Mouse (Mus musculus) T-cell, adult 2 months (primary cell): ENCODE data around the gene Ppm1a.

ENCODE experiments used
- DNase-seq: peaks from one replicate; pipeline ENCODE4 v3.0.0; 2022; ENCODE audit warnings: low spot score

The Ppm1a gene

DNA sequence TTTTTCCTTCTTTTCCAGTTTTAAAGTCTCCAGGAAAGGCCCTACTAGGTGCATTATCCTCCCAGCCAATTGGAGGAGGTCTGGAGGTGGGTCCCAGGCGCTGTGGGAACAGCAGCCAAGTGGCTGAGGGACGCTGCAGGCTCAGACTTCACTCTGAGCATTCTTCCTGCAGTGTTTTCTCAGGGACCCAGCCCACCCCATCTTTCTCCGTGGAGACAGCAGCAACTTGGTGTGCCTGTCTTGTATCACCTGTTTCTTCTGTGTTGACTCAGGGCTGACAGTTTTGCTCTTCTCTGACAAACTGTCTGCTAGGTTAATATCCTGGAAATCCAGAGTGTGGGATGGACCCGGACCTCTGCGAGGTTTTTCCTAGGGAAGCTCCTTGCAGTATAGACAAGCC lies 68.4 kb downstream of the Ppm1a start:
- DNase-seq: no peak

DNA sequence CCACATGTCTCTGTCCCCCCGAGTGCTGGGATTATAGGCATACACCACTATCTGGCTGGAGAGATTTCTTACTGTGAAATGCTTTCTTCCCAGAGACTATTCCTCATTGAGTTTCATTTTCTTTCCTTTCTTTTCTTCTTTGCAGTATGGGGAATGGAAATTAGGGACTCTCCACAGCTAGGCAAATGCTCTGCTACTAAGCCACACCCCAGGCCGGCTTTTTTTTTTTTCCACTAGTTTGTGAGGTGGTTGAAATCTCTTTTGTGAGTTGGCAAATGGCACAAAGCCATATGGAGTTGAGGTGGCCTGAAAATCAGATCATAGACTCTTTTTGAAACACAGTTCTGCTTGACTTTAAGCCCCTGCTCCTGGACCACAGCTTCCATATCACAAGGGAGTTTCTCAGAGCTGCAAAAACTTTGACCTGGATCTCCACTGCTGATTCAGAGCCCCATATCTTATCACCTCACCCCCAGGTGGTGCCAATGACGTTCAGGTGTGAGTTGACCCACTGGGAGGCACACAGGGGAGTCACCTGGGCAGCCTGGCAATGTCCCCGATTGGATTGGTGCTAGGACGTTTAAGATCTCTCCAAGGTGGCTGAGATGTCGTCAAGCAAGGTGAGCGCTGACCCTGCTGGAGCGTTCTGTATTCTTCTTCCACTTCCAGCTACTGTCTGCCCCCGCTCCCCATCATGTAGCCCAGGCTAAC lies 71.7 kb downstream of the Ppm1a start:
- no peak for DNase-seq

DNA sequence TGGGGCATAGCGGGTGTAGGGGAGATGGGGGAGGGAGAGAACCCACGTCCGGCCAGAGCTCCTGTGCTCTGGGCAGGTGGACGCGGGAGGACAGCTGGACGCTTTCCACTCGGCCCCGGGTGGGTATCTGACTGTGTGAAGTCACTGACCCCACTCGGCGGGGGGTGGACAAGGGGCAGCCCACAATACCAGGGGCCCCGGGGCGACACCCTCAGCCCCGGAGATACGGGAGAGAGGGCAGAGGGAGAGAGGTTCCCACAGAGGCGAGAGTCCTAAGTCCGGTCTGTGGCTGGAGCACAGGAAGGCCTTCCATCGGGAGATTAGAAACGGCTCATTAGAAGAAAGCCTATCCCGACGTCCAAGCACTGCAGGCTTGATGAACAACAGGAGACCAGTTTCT lies 72.5 kb downstream of the Ppm1a start:
- no peak for DNase-seq

DNA sequence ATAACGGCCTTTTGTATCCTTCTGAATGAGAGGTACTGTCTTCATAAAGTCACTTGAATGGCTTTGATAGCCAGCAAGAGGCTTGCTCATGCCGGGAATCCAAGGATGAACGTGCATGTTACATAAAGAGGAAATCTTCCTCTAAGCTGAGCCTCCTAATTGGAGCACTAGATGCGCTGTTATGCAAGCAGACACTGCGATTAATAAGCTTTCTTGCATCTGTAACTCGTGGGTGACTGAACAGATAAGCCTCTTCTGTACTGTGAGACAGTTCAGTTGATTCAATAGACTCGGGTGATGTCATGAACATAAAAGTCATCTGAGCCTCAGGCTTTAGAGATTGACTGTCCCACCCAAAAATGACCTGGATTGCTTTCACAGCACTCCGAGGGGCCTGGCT lies 73.1 kb downstream of the Ppm1a start:
- DNase-seq: no peak

DNA sequence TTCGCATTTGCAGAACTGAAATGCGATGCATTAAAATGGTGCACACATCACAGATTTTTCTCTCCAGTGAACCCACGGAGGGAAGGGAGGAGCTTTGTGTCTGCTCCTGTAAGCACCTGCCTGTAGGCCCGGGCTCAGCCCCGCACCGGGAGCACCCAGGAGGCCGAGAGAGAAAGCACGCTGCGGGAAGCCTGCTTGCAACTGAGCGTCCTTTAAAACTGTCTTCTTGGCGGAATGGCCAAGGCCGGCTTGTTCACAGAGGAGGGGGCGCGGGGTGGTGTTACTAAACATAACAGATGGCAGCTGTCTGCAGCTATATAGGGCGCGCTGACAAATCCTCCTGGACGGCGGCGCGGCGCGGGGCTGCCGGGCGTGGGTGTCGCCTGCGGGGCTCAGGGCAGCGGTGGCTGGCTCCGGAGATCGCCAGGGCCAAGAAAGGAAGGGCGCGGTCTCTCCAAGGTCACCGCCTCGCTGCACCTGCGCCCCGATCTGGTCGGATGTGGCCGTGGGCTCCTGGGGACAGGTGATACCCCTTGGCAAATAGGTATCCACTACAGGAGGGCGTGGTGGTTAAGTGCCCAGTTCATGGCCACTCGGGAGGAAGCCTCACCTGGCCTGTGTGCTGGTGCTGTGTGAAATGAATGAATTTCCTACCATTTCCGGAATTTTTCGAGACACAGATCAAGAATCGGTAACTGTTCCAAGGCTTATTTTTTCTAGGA lies 74.6 kb downstream of the Ppm1a start:
- no peak for DNase-seq

DNA sequence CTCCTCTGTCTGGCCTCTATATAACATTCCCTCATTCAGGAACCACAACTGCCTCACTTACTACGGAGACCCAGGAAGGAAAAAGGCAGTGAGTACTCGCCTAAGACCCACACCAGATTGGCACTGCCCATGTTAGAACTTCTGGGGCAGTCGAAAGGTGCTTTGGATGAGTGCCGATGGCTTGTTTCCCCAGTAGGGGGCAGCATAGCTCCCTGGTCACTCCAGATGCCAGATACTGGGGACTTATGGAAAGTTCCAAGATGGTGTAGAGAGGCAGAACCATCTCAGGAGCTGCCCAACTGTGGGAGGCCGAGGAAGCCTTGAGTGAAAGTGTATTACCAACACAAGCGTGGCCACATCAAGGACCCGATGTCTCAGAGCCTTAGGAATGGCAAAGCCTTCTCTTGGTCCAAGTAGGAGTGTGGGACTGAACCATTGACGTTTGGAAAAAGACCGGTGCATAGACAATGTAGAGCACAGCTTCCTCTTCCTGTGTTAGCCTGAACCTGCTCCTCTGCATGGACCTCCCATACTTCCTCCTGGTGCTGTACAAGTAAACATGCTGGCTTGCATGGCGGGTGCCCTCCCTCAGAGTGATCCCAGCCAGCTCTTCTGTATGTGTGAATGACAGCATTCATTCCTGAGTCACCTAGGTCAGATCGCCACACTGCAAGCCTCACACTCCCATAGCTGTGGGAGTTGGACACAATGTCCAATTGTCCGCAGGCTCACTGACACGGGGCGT lies 77.7 kb downstream of the Ppm1a start:
- no peak for DNase-seq

DNA sequence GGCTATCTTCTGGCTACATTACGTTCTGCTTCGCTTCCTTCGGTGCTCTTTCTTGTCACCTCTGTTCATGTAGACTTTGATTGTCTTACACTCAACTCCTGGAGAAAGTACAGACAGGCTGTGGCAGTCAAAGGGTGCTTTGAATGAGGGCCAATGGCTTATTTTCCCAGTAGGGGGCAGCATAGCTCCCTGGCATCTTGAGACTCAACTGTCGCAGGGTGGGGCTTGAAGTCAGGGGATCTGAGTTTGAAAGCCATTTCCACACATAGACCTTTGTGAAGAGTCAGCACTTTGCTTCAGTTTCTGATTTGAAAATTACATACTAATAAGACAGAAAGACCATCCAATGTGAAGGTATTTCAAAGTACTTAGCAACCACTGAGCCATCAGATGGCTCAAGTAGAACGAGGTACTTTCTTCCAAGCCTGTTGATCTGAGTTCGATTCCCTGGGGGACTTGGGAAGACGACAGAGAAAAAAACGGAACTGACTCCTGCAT lies 78.3 kb downstream of the Ppm1a start:
- peak; percentile 34 for DNase-seq

DNA sequence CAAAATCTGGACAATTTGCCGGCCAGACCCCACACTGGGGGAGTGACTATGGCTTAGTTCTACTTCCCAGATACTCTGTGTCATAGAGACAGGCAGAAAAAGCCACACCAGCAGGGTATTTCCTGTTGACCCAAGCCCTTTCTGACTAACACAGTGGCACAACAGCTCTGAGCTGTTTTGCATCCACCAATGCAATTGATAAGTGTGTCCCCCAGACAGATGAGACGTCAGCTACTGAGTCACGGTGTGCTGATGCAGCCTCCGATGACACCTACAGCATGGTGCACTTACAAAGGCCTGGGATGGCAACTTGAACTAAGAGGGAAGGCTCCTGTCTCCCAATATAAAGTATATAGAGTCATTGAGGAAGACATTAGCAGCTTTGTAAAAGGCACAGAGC lies 80.0 kb downstream of the Ppm1a start:
- no peak for DNase-seq

DNA sequence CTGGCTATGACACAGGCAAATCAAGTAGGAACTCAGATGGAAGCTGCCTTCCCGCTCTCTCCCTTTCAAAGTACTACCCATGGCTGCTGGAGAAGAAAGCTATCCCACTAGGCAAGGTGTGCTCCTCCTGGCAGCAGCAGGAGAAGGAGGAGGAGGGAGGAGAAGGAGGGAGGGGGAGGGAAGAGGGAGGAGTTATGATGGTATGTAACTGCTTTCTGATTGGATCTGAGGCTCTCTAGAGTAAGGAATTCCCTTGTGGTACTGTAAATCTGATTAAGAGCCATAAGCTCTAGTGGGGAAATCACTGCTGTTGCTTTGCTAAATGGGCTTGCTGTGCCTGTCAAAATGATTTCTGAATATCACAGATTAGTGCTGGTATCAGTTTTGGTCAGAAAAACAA lies 84.2 kb downstream of the Ppm1a start:
- no peak for DNase-seq

DNA sequence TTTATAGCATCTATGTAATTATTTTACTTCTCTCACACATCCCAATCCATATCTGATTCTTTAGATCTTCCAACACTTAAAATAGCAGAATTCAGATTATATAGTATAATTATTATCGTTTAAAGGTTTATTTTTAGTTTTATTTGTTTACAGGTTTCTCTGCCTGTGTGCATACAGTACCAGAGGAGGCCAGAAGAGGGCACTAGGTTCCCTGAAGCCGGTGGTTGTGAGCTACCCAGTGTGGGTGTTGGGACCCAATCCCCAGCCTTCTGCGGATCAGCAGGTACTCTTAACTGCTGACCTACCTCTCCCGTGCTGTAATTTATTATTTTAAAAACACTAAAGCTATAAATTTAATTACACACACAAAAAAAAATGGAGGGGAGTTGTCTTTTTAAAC lies 85.9 kb downstream of the Ppm1a start:
- no peak for DNase-seq

DNA sequence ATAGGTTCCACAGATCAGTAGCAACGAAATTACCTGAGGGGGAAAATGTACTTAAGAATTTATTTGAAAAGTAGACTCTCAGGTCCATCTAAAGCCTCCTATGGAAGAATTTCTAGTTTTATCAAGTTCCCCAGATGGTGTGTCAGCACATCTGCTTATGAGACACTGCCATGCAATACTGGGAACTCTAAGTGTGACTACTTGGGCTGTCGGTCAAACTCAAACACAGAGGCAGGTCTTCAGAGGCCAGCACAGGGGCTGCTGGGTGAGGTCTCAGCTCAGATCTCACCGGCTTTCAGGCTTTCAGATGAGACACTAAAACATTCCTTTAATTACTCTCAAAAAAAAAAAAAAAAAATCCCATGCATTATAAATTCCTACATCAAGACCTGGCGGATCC lies 86.3 kb downstream of the Ppm1a start:
- DNase-seq: no peak

DNA sequence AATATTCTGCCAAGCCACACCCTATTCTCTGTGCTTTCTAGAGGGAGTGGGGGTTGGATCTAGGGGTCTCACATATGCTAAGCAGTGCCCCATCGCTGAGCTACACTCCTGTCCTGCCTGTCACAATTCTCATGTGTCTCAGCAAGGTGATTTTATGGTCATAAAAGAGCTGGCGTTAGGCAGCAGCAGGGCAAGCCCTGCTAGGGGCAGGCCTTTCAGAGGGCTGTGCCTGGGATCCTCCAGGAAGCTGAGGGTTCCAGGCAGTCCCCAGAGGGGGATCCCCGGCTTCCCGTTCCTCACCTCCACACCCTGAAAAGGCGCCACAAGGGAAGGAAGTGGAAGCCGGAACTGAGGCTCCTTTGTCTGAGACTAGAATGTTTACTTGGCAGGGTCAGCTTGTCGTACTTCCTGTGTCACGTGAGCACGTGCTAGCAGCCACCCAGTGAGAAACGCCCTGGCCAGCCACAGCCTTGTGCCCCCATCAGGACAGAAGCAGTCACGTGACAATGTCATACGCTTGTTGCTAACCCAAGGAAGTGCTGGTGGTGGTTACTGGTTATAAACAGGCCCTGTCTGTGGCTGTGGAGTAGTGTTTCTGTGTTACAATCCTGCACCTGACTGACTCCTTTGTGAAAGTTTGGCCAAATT lies 86.8 kb downstream of the Ppm1a start:
- peak; percentile 97 for DNase-seq

DNA sequence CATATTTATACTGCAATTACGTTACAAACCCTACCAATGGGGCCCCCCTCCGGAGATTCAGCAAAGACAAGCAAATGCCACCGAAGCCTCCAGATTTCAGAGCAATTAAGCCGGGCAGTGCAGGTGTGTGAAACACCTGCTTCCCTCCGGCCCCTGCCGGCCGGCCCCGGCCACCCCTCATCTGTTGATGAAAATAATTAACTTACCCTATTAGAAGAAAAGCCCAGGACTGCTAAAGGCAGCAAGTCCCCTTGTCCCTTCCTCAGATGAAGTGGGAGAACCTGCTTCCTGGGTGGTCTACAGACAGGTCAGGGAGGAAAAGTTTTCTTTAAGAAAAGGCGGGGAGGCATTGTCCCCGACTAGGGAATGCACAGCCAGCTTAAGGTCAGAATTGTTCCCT lies 88.7 kb downstream of the Ppm1a start:
- no peak for DNase-seq

DNA sequence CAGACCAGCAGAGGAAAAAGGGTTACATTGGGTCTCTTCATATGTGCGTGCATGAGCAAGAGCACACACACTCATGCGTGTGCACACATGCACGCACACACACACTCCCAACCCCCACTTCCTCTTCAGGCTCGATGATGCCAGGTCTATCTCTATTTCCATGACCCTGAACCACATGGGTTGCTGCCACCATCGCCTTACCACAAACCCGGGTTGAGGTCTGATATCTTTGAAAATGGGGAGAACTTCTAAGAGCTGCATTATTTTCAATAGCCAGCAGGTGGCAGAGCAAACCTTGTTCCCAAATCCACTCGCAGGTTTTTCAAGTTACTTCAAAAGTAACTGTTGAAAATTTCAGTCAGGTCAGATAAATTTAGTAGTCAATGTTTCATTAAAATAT lies 90.5 kb downstream of the Ppm1a start:
- peak; percentile 67 for DNase-seq
